Mouse (Mus musculus): Measurements from ENCODE around the gene Arid1b.

DNA sequence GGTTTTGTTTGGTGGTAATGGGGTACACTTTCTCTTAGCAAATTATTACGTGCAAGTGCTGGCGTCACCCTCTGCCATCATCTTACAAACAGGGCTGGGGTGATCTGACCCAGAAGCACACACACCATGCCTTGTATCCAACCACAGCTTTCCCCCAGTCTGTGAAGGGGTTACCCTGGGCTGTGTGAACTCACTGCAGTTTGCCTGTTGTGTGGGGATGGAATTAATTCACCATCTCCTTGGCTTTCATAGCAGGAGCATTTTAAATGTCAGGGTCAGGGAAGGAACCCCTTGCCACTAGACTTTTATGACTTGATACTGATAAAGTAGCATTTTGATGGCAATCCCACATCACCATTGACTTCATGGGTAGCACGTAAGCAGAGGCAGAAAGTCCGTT, 102.9 kb downstream of the Arid1b start:
- TF ChIP-seq POLR2A (IDR thresholded peaks at IDR 0.05; ENCODE audit: low read depth, low read length), result no peak
- no peak for TF ChIP-seq TCF12 (IDR thresholded peaks at IDR 0.05; ENCODE audit: low read depth, low read length)

All from CH12.LX (cell line).